Mouse (Mus musculus) embryonic facial prominence, embryonic 13.5 days (tissue): Measurements from ENCODE around the gene Slc4a7. TPM values are rescaled to one million over a fixed set of nuclear protein-coding genes. Genes with fewer than 3 reads are reported as not detected.

ENCODE experiments used
- ATAC-seq: fragments of 200-750 bp; cut with Nextera tagmentation; 2 replicates; pipeline ENCODE4 v1.8.0; 2017; ENCODE audit warnings: low read depth; ENCODE audit not compliant: insufficient number of reproducible peaks, insufficient read depth, low FRiP score, low TSS enrichment
- H3K27ac ChIP-seq: fragments of 300-500 bp; sonication (generic); 2 replicates; pipeline ENCODE4 v1.5.1; 2015; ENCODE audit warnings: moderate library complexity, mild to moderate bottlenecking, inconsistent platforms
- H3K27me3 ChIP-seq: fragments of 300-500 bp; sonication (generic); 2 replicates; pipeline ENCODE4 v1.6.1; 2015; ENCODE audit warnings: mild to moderate bottlenecking, inconsistent platforms
- H3K36me3 ChIP-seq: fragments of 300-500 bp; sonication (generic); 2 replicates; pipeline ENCODE4 v1.6.1; 2015; ENCODE audit warnings: mild to moderate bottlenecking, inconsistent platforms
- H3K4me1 ChIP-seq: fragments of 300-500 bp; sonication (generic); 2 replicates; pipeline ENCODE4 v1.6.1; 2015; ENCODE audit warnings: inconsistent platforms
- H3K4me2 ChIP-seq: fragments of 300-500 bp; sonication (generic); 2 replicates; pipeline ENCODE4 v1.6.1; 2015; ENCODE audit warnings: moderate library complexity, mild to moderate bottlenecking, inconsistent platforms
- H3K4me3 ChIP-seq: fragments of 300-500 bp; sonication (generic); 2 replicates; pipeline ENCODE4 v1.5.1; 2015; ENCODE audit warnings: mild to moderate bottlenecking, inconsistent platforms
- H3K9ac ChIP-seq: fragments of 300-500 bp; sonication (generic); 2 replicates; pipeline ENCODE4 v1.6.1; 2015; ENCODE audit warnings: mild to moderate bottlenecking, inconsistent platforms
- H3K9me3 ChIP-seq: fragments of 300-500 bp; sonication (generic); 2 replicates; pipeline ENCODE4 v1.6.1; 2016; ENCODE audit warnings: inconsistent platforms
- WGBS: fragments of 180-500 bp; shearing (Covaris S2); methylation state at CpG from one replicate; pipeline ENCODE4 v1.1.7; 2015; ENCODE audit warnings: mixed read lengths; 5-methylcytosine and 5-hydroxymethylcytosine counted together
- polyA plus RNA-seq: library from polyadenylated mRNA; unstranded; fragments of >200 nt; fragmentation: Nextera tagmentation; extraction: Ambion mirVana; gene quantifications from 2 replicates; pipeline ENCODE4 v1.2.1, GENCODE M21; 2015

The Slc4a7 gene
- polyA plus RNA-seq, 1 experiment from 2014 or later, result 23.3 TPM

DNA sequence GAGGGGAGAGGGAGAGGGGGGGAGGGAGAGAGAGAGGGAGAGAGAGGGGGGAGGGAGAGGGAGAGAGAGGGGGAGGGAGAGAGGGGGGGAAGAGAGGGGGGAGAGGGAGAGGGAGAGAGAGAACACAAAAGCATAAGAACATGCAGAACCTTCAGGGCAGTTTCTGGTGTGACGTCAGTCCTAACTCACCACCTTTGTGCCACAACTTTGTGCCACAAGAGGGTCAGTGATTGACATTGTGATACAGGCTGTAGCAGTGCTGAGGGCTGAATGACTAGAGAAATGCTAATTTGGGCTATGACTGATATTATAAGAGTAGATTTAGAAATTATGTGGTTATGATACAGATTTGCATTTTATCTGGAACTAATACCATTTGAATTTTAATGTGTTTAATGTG, 5.0 kb downstream of the Slc4a7 start:
- H3K9ac ChIP-seq, result no peak overlapping the region
- no peak overlapping the region for H3K27ac ChIP-seq
- ATAC-seq, result no peak
- H3K4me2 ChIP-seq, result no peak overlapping the region
- no peak overlapping the region for H3K4me3 ChIP-seq
- no peaks in the 10 kb centered on the region for H3K9me3 ChIP-seq
- peaks cover 14% of the 10 kb centered on the region for H3K36me3 ChIP-seq
- H3K4me1 ChIP-seq, result peaks cover 16% of the 10 kb centered on the region
- no peaks in the 10 kb centered on the region for H3K27me3 ChIP-seq
- WGBS, result 47% methylated on average over 1 of the region's 1 CpGs

DNA sequence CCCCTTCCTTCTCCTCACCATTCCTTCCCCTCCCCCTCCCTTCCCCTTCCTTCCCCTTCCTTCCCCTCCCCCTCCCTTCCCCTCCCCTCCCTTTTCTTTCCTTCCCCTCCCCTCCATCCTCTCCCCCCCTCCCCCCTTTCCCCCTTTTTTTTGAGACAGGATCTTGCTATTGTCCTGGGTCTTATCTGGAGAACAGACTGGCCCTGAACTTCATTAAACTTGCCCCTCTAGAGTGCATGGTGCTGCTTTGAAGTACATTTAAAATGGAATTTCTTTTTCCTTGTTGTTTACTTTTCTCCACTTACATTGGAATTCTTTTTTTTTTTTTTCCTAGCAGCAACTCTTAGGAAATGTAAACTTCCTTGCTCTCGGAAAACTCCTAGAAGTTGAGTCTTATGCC, 6.9 kb downstream of the Slc4a7 start:
- peaks cover 16% of the 10 kb centered on the region for H3K4me1 ChIP-seq
- no peak overlapping the region for H3K4me3 ChIP-seq
- 80% methylated on average over 1 of the region's 1 CpGs for WGBS
- H3K9ac ChIP-seq, result no peak overlapping the region
- H3K9me3 ChIP-seq, result no peaks in the 10 kb centered on the region
- peaks cover 14% of the 10 kb centered on the region for H3K36me3 ChIP-seq
- H3K4me2 ChIP-seq, result no peak overlapping the region
- H3K27ac ChIP-seq, result no peak overlapping the region
- no peaks in the 10 kb centered on the region for H3K27me3 ChIP-seq
- no peak for ATAC-seq

DNA sequence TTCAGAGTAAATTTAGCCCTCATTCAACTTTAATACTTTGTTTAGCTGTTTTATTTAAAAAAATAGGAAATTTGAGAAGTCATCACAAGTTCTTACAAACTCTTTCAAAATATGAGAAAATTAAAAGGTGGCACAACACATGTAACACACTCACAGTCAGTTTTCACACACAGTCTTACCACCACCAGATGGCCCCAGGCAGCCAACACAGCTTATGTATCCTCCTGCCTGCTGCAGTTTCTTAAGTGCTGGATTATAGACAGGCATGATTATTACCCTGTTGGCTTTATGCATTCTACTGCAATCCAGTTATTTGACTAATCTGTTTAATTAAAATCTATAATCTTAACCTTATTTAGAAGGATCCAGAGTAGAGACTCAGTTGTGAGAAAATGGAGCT, 12.1 kb downstream of the Slc4a7 start:
- Histone ChIP-seq H3K4me3 (no peak overlapping the region), H3K4me1 (no peaks in the 10 kb centered on the region), H3K27ac (no peak overlapping the region), H3K27me3 (no peaks in the 10 kb centered on the region), H3K36me3 (peaks cover 9% of the 10 kb centered on the region), H3K9me3 (no peaks in the 10 kb centered on the region), H3K9ac (no peak overlapping the region), H3K4me2 (no peak overlapping the region)
- no peak for ATAC-seq

DNA sequence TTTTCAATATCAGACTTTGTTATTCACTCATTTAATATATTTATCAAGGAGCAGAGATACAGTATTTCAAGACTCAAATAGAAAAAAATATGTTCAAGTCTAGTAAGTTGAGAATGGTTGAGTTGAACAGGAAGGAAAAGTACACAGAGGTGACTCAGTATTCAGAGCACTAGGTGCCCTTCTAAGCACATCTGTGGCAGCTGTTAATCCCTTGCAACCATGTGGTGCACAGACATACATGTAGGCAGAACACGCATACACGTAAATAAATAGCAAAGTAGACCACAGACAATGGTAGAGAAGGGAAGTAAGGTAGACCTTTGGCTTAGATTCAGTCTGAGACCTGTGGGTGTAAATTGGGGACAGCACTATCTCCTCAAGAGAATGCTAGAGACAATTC, 13.7 kb downstream of the Slc4a7 start:
- H3K4me3 ChIP-seq, result no peak overlapping the region
- H3K9ac ChIP-seq, result no peak overlapping the region
- H3K9me3 ChIP-seq, result no peaks in the 10 kb centered on the region
- H3K36me3 ChIP-seq, result peaks cover 4% of the 10 kb centered on the region; the same call in 1 of the 2 replicates
- H3K27me3 ChIP-seq, result no peaks in the 10 kb centered on the region
- WGBS, result 90% methylated on average over 2 of the region's 2 CpGs
- H3K4me2 ChIP-seq, result no peak overlapping the region
- ATAC-seq, result no peak
- H3K27ac ChIP-seq, result no peak overlapping the region
- H3K4me1 ChIP-seq, result no peaks in the 10 kb centered on the region

GRCm38 (mm10) chr14:14716843-14717242, 14.8 kb downstream of the Slc4a7 start:
- H3K27me3 ChIP-seq, result no peaks in the 10 kb centered on the region
- H3K4me3 ChIP-seq, result no peak overlapping the region
- H3K4me2 ChIP-seq, result no peak overlapping the region
- H3K36me3 ChIP-seq, result no peaks in the 10 kb centered on the region
- H3K9me3 ChIP-seq, result no peaks in the 10 kb centered on the region
- 80% methylated on average over 6 of the region's 6 CpGs for WGBS
- no peak overlapping the region for H3K9ac ChIP-seq
- H3K4me1 ChIP-seq, result no peaks in the 10 kb centered on the region
- no peak for ATAC-seq
- no peak overlapping the region for H3K27ac ChIP-seq

- no peaks in the 10 kb centered on the region for H3K27me3 ChIP-seq
- no peak overlapping the region for H3K27ac ChIP-seq
- H3K36me3 ChIP-seq, result no peaks in the 10 kb centered on the region
- H3K4me2 ChIP-seq, result no peak overlapping the region
- ATAC-seq, result no peak
- H3K9ac ChIP-seq, result no peak overlapping the region
- H3K4me3 ChIP-seq, result no peak overlapping the region
- 88% methylated on average over 4 of the region's 4 CpGs for WGBS
- no peaks in the 10 kb centered on the region for H3K9me3 ChIP-seq
- H3K4me1 ChIP-seq, result no peaks in the 10 kb centered on the region
Observed at GRCm38 (mm10) chr14:14718556-14718955, 16.5 kb downstream of the Slc4a7 start.

DNA sequence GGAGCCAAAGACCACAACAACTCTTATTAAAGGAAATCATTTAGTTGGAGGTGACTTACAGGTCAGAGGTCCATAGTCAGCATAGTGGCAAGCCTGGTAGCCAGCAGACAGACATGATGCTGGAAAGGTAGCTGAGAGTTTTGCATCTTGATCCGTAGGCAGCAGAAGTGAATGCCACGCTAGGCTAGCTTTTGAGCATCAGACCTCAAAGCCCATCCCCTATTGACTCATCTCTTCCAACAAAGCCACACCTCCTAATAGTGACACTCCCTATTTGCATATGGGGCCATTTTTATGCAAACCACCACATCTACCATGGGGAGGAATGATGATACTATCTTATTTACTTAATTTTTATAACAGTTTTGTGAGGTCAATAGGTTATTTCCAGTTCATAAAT, 79.1 kb downstream of the Slc4a7 start:
- no peak overlapping the region for H3K9ac ChIP-seq
- H3K27me3 ChIP-seq, result no peaks in the 10 kb centered on the region
- H3K9me3 ChIP-seq, result no peaks in the 10 kb centered on the region
- no peak overlapping the region for H3K4me2 ChIP-seq
- no peak for ATAC-seq
- H3K27ac ChIP-seq, result no peak overlapping the region
- 83% methylated on average over 2 of the region's 2 CpGs for WGBS
- H3K36me3 ChIP-seq, result peaks cover 47% of the 10 kb centered on the region
- H3K4me3 ChIP-seq, result no peak overlapping the region
- no peaks in the 10 kb centered on the region for H3K4me1 ChIP-seq

DNA sequence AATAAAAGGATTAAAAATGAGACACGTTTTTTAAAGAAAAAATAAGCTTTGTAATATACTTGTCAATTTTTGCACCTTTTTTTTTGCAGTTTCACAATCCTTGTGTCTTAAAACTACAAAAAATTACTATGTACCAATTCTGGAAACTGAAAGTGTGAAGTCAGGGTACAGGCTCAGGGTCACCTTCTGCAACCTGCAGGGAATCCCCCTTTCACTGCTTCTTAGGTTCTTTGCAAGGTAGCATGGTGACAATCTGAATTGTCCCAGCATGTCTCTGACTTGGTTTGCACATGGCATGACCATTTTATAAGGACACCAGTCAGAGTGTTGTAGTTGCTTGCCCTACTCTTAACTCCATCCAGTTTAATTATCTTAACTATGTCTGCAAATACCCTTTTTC, 82.1 kb downstream of the Slc4a7 start:
- 90% methylated on average over 1 of the region's 1 CpGs for WGBS
- H3K36me3 ChIP-seq, result peaks cover 41% of the 10 kb centered on the region

GRCm38 (mm10) chr14:14786979-14787378, 84.9 kb downstream of the Slc4a7 start:
- no peak overlapping the region for H3K4me3 ChIP-seq
- 86% methylated on average over 1 of the region's 1 CpGs for WGBS

More for the DNA sequence above, 82.1 kb downstream of the Slc4a7 start:
- H3K27me3 ChIP-seq, result no peaks in the 10 kb centered on the region
- H3K27ac ChIP-seq, result no peak overlapping the region
- H3K9me3 ChIP-seq, result no peaks in the 10 kb centered on the region
- no peak overlapping the region for H3K4me3 ChIP-seq
- H3K4me1 ChIP-seq, result no peaks in the 10 kb centered on the region
- no peak overlapping the region for H3K4me2 ChIP-seq
- no peak for ATAC-seq
- no peak overlapping the region for H3K9ac ChIP-seq

GRCm38 (mm10) chr14:14789840-14790470, 87.9 kb downstream of the Slc4a7 start:
- Histone ChIP-seq H3K4me3 (no peak overlapping the region), H3K36me3 (peaks cover 37% of the 10 kb centered on the region), H3K27me3 (no peaks in the 10 kb centered on the region), H3K9me3 (no peaks in the 10 kb centered on the region), H3K9ac (no peak overlapping the region), H3K4me1 (no peaks in the 10 kb centered on the region), H3K27ac (no peak overlapping the region), H3K4me2 (no peak overlapping the region)
- WGBS, result 93% methylated on average over 4 of the region's 4 CpGs
- no peak for ATAC-seq

More at GRCm38 (mm10) chr14:14786979-14787378, 84.9 kb downstream of the Slc4a7 start:
- Histone ChIP-seq H3K9me3 (no peaks in the 10 kb centered on the region), H3K27me3 (no peaks in the 10 kb centered on the region), H3K4me1 (no peaks in the 10 kb centered on the region), H3K27ac (no peak overlapping the region), H3K9ac (no peak overlapping the region), H3K4me2 (no peak overlapping the region), H3K36me3 (peaks cover 41% of the 10 kb centered on the region)
- ATAC-seq, result no peak

DNA sequence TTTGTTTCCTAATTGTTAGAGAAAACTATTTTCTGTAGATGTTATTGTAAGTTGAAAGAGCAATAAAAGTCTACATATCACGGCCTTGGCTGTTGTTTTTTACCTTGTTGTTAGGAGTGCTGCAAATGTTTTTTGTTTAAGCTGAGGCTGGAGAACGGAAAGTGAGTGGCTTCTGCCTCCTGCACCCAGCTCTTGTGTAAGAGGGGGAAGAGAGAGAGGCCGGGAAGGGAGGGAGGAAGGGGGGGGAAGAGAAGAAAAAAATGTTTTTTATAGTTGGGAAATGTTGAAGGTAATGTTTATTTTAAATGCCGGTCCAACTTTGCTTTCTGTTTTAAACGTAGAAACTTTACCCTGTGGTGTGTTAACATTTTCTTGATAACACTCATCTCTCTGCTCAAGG, 97.8 kb downstream of the Slc4a7 start:
- Histone ChIP-seq H3K4me3 (no peak overlapping the region), H3K9me3 (no peaks in the 10 kb centered on the region), H3K9ac (no peak overlapping the region), H3K36me3 (peaks cover 16% of the 10 kb centered on the region), H3K27me3 (no peaks in the 10 kb centered on the region), H3K4me1 (no peaks in the 10 kb centered on the region; the same call in none of the 2 replicates), H3K4me2 (no peak overlapping the region), H3K27ac (no peak overlapping the region)
- WGBS, result 84% methylated on average over 5 of the region's 5 CpGs
- no peak for ATAC-seq

- H3K27ac ChIP-seq, result no peak overlapping the region
- H3K4me2 ChIP-seq, result no peak overlapping the region
- H3K4me3 ChIP-seq, result no peak overlapping the region
- no peaks in the 10 kb centered on the region for H3K9me3 ChIP-seq
- H3K4me1 ChIP-seq, result no peaks in the 10 kb centered on the region; the same call in none of the 2 replicates
- H3K27me3 ChIP-seq, result no peaks in the 10 kb centered on the region
- H3K9ac ChIP-seq, result no peak overlapping the region
- no peak for ATAC-seq
- 94% methylated on average over 4 of the region's 4 CpGs for WGBS
- H3K36me3 ChIP-seq, result peaks cover 16% of the 10 kb centered on the region
Observed at GRCm38 (mm10) chr14:14800332-14800731, 98.3 kb downstream of the Slc4a7 start.
